Mouse (Mus musculus): Measurements from ENCODE around the gene E030018B13Rik.

DNA sequence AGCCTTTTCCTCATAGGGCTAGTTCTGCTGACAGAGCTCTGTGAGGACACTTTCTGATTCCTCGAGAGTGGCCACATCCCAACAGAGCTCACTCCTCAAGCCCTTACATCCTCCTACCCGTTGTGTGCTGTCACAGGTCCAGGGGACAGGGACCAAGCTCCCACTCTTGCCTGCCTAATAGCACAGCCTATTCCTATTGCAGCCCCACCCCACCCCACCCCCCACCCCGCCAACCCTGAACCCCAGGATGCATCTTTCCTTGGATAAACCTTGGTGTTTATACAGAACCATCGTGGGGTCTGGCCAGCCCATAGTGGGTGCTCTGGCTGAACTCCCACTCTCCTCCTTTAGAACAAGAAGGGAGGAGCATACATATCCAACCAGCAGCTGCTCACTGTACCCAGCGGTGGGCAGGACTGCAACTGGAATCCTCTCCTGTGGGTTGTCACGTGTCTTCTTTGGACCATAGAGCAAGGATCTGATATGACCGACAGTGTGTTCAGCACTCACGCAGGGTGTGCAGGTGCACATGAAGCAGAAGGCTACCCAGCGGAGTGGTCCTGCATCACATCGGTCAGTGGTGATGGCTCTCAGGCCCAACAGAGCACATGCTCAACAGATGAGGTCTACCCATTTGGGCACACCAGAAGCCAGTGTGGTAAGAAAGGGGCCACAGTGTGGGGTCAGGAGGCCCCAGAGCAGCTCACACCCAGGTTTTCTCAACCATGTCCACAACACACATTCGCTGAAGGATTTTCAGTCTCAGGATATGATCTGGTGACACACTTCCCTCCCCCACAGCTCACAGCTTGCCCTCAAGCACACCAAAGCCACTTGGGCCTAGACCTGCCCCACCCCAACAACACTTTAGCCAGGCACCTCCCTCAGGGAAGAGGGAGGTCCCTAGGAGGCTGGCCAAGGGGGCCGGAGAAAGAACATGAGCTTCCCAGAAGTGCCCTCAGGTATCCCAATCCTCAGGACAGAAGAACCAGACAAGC is 2.4 kb downstream of the E030018B13Rik start:
- no peak for TF ChIP-seq CTCF (IDR thresholded peaks at IDR 0.05)
- peak; percentile 28; the same call in 1 of the 2 replicates for TF ChIP-seq POLR2A (IDR thresholded peaks at IDR 0.05; ENCODE audit: insufficient read depth, low read depth, low read length)

Measured in heart, adult 2 months (tissue).